In genomic region chr2:156356031-156356430, GRCm38 (mm10) we compare ENCODE assay signal across 11 mouse cellular contexts. TPM values are rescaled to one million over a fixed set of nuclear protein-coding genes. Genes with fewer than 3 reads are reported as not detected.
DNase-seq lines count a peak whose midpoint lies in the region; ATAC-seq and TF ChIP-seq lines count a peak whose summit lies in the region.
"Had no signal": no experiment of that assay in that cellular context is flagged by ENCODE, and none has a peak within 500 bp of the region (broad histone marks: within the 10 kb centered on the region; RNA-seq: fewer than 3 reads in every experiment).

No protein-coding gene starts in this region.

- H3K9ac ChIP-seq in midbrain, embryonic 15.5 days, result no peak overlapping the region
- H3K9ac ChIP-seq in midbrain, embryonic 11.5 days (ENCODE audit: low read length), result no peak overlapping the region
- H3K9ac ChIP-seq in hindbrain, postnatal 0 days (replicated peaks; ENCODE audit: low read length), result no peak overlapping the region
- H3K9ac ChIP-seq: liver, embryonic 15.5 days; neural tube, embryonic 12.5 days had no signal

- H3K27ac ChIP-seq in midbrain, embryonic 15.5 days, result 0 out of 2 replicates have a peak overlapping the region, but pooled peaks have one; percentile 34
- H3K27ac ChIP-seq in midbrain, embryonic 11.5 days (ENCODE audit: low read depth, low read length), result no peak overlapping the region
- peak overlapping the region; percentile 36; the same call in 1 of the 2 replicates for H3K27ac ChIP-seq in hindbrain, postnatal 0 days
- H3K27ac ChIP-seq: liver, embryonic 15.5 days; neural tube, embryonic 12.5 days had no signal

- 0 out of 2 replicates have a peak, but pooled peaks cover 8% of the 10 kb centered on the region for H3K4me1 ChIP-seq in midbrain, embryonic 15.5 days
- no peaks in the 10 kb centered on the region for H3K4me1 ChIP-seq in midbrain, embryonic 11.5 days (ENCODE audit: control insufficient read depth, insufficient read depth, low read length)
- H3K4me1 ChIP-seq in hindbrain, postnatal 0 days (ENCODE audit: insufficient read depth, low read length), result no peaks in the 10 kb centered on the region
- H3K4me1 ChIP-seq: liver, embryonic 15.5 days; neural tube, embryonic 12.5 days had no signal

- H3K9me3 ChIP-seq in midbrain, embryonic 15.5 days, result no peaks in the 10 kb centered on the region
- no peaks in the 10 kb centered on the region for H3K9me3 ChIP-seq in midbrain, embryonic 11.5 days (ENCODE audit: control insufficient read depth, low read length)
- H3K9me3 ChIP-seq in hindbrain, postnatal 0 days (ENCODE audit: low read length), result no peaks in the 10 kb centered on the region
- H3K9me3 ChIP-seq: liver, embryonic 15.5 days; neural tube, embryonic 12.5 days had no signal

- ATAC-seq in midbrain, embryonic 15.5 days (replicated peaks), result no peak
- no peak for ATAC-seq in midbrain, embryonic 11.5 days (ENCODE audit: low FRiP score)
- ATAC-seq in hindbrain, postnatal 0 days, result peak; percentile 90

- 43% methylated on average over 7 of the region's 7 CpGs for WGBS in midbrain, embryonic 15.5 days
- WGBS in midbrain, embryonic 11.5 days, result 73% methylated on average over 7 of the region's 7 CpGs
- 25% methylated on average over 7 of the region's 7 CpGs for WGBS in hindbrain, postnatal 0 days

- H3K4me2 ChIP-seq in midbrain, embryonic 15.5 days, result no peak overlapping the region
- no peak overlapping the region for H3K4me2 ChIP-seq in midbrain, embryonic 11.5 days
- H3K4me2 ChIP-seq in hindbrain, postnatal 0 days (ENCODE audit: low read depth, low read length), result no peak overlapping the region
- H3K4me2 ChIP-seq: liver, embryonic 15.5 days; neural tube, embryonic 12.5 days had no signal

- H3K4me3 ChIP-seq in midbrain, embryonic 15.5 days, result no peak overlapping the region
- no peak overlapping the region for H3K4me3 ChIP-seq in midbrain, embryonic 11.5 days (ENCODE audit: low read depth, low read length)
- H3K4me3 ChIP-seq in hindbrain, postnatal 0 days (ENCODE audit: low read length), result no peak overlapping the region
- H3K4me3 ChIP-seq: liver, embryonic 15.5 days; neural tube, embryonic 12.5 days had no signal

- H3K27me3 ChIP-seq in midbrain, embryonic 15.5 days (replicated peaks), result no peaks in the 10 kb centered on the region
- H3K27me3 ChIP-seq in midbrain, embryonic 11.5 days (ENCODE audit: control insufficient read depth, insufficient read depth, low read length), result no peaks in the 10 kb centered on the region
- H3K27me3 ChIP-seq in hindbrain, postnatal 0 days (ENCODE audit: insufficient read depth, low read length), result no peaks in the 10 kb centered on the region
- H3K27me3 ChIP-seq: liver, embryonic 15.5 days; neural tube, embryonic 12.5 days had no signal

- DNase-seq in gastrocnemius, postnatal 10 days, result peak; percentile 30
- no peak for DNase-seq in gastrocnemius, postnatal 25 days
- no peak for DNase-seq in midbrain, embryonic 11.5 days (ENCODE audit: low spot score, missing footprints)
- DNase-seq in hindbrain, postnatal 0 days (ENCODE audit: low spot score), result peak; percentile 81
- DNase-seq in lung, postnatal 36 days, result peak; percentile 8
- no peak for DNase-seq in embryo, embryonic 11 days
- DNase-seq in frontal cortex, postnatal 25 days (ENCODE audit: low spot score in 2 of 2), result no peak
- DNase-seq: adrenal gland, postnatal 25 days had no signal

- no peak for TF ChIP-seq CTCF in hindbrain, postnatal 0 days (IDR thresholded peaks at IDR 0.05; ENCODE audit: low read depth)

- no peaks in the 10 kb centered on the region for H3K36me3 ChIP-seq in midbrain, embryonic 15.5 days (replicated peaks)
- H3K36me3 ChIP-seq in midbrain, embryonic 11.5 days (ENCODE audit: control insufficient read depth, insufficient read depth, low read length), result no peaks in the 10 kb centered on the region
- no peaks in the 10 kb centered on the region for H3K36me3 ChIP-seq in hindbrain, postnatal 0 days (ENCODE audit: insufficient read depth, low read length)
- H3K36me3 ChIP-seq: liver, embryonic 15.5 days; neural tube, embryonic 12.5 days had no signal

RNA-seq across cellular contexts. Expression of gene Scand1, which starts 43.5 kb away (rescaled TPM):
- total RNA-seq in gastrocnemius, postnatal 10 days (2021), result 10 to 100 TPM; 65.9 to 66.4 TPM
- total RNA-seq in gastrocnemius, postnatal 25 days (2021), result 10 to 100 TPM; 58.5 to 59.5 TPM
- polyA plus RNA-seq in midbrain, embryonic 15.5 days (2015; fragmentation: Nextera tagmentation; extraction: Ambion mirVana), result 91.9 and 98.4 TPM in 2 replicates
- polyA plus RNA-seq in midbrain, embryonic 11.5 days (2014; fragmentation: Nextera tagmentation; extraction: Ambion mirVana), result 85.3 and 93.4 TPM in 2 replicates
- total RNA-seq in hindbrain, postnatal 0 days (2014; rRNA removed), result 348 and 377 TPM in 2 replicates
- polyA plus RNA-seq in hindbrain, postnatal 0 days (2015; fragmentation: Nextera tagmentation; extraction: Ambion mirVana), result 129 and 132 TPM in 2 replicates

RNA-seq across cellular contexts. Expression of gene Cnbd2, which starts 43.9 kb away (rescaled TPM):
- 1 to 10 TPM; 1.5 to 1.7 TPM for total RNA-seq in gastrocnemius, postnatal 10 days (2021)
- under 1 TPM; 0.84 to 0.91 TPM for total RNA-seq in gastrocnemius, postnatal 25 days (2021)
- 7.6 and 8.0 TPM in 2 replicates for polyA plus RNA-seq in midbrain, embryonic 15.5 days (2015; fragmentation: Nextera tagmentation; extraction: Ambion mirVana)
- 3.3 and 4.2 TPM in 2 replicates for polyA plus RNA-seq in midbrain, embryonic 11.5 days (2014; fragmentation: Nextera tagmentation; extraction: Ambion mirVana)
- 1.7 and 3.3 TPM in 2 replicates for total RNA-seq in hindbrain, postnatal 0 days (2014; rRNA removed)
- polyA plus RNA-seq in hindbrain, postnatal 0 days (2015; fragmentation: Nextera tagmentation; extraction: Ambion mirVana), result 7.9 and 8.2 TPM in 2 replicates

Comparison
In these comparisons a context has a peak if more than half of its experiments do, and no peak if none do; other contexts are left out.
1. DNase-seq: peak in gastrocnemius, postnatal 10 days (single experiment), hindbrain, postnatal 0 days (single experiment) and lung, postnatal 36 days (single experiment); none in gastrocnemius, postnatal 25 days (single experiment), midbrain, embryonic 11.5 days (single experiment), embryo, embryonic 11 days (single experiment) and frontal cortex, postnatal 25 days (0 of 2).